Mouse (Mus musculus): Measurements from ENCODE around the gene Adamts16.

- TF ChIP-seq CTCF (IDR thresholded peaks at IDR 0.05; ENCODE audit: borderline replicate concordance, insufficient read depth, low read length): no peak
- no peak for TF ChIP-seq POLR2A (IDR thresholded peaks at IDR 0.05; ENCODE audit: low read depth, low read length)
Measured at GRCm38 (mm10) chr13:70734640-70735039, 107.0 kb downstream of the Adamts16 start.

Data from embryonic fibroblast, embryonic 13.5 days (primary cell).